Mouse (Mus musculus) testis, postnatal 10 days (tissue): ENCODE data around the gene Atg5.
A peak's percentile ranks its signal among the peaks of the same experiment; 100 is the strongest.

Source experiments
- DNase-seq: peaks from one replicate; pipeline ENCODE4 v3.0.0; 2021; ENCODE audit warnings: low spot score

Atg5 gene

DNA sequence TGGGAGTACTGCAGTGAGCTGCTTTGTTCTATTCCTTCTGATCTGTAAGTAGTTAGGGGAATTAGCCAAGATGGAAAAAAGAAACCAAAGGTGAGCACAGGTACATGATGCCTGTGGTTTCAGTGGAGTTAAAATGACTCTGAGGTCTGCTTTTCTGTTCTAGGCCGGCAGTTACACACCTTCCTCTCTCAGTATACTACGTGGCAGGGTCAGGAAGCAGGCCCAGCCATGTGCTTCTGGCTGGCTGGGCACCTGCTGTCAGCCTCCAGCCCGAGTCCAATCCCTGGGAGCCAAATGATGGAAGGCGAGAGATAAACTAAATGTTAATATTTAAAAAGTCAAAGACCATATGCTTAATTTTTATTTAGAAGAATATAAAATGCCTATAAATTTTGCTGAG lies 85.3 kb downstream of the Atg5 start:
- DNase-seq: no peak

DNA sequence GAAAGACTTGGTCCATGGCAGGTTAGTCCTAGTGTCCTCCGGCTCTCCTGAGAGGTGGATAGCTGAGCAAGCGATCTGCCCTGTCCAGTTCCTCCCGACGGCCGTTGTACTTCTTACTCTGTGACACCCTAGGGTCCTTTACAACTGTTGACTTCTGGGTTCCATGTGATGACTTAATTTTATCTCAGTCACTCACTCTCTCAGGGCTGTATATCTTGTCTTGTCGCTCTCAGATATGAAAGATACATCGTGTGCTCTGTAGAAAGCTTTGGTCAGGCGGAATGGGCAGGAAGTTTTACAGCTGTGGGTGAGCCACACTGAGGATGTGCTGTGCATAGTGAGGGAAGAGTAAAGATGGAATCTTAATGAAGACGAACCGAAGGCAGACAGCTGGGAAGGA lies 86.2 kb downstream of the Atg5 start:
- no peak for DNase-seq

DNA sequence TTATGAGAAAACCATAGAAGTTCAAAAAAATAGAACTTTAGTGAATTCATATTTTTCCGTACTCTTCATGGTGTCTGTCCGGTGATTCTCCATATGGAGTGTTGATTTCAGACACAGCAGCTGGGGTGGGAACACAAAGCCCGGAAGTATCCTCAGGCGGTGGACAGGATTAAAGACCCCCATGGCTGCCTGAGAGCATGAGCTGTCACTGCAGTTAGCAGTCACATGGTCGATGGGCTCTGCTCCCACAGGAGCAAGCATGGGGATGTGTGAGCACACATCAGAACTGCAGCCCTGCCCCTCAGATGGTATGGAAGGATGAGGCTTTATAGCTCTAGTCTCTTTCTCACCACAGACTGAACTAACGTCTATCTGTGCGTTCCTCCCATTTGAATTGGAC lies 87.1 kb downstream of the Atg5 start:
- no peak for DNase-seq

DNA sequence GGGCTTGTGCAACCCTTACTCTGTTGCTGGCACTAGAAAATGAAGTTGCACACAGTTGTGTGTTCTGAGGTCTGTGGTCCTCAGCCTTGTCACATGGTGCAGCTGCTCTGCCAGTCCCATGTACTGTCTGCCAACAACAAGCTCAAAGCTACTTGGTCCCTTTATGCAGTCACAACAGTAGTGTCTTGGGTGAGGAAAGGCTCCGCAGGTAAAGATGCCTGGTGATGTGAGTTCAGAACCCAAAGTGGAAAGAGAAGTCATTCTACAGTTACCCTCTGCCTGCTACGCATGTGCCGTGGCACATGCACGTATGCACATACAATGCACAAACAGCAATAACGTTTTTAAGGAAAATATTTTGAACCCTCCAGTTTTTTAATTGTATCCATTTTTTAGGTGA lies 88.5 kb downstream of the Atg5 start:
- DNase-seq: no peak

DNA sequence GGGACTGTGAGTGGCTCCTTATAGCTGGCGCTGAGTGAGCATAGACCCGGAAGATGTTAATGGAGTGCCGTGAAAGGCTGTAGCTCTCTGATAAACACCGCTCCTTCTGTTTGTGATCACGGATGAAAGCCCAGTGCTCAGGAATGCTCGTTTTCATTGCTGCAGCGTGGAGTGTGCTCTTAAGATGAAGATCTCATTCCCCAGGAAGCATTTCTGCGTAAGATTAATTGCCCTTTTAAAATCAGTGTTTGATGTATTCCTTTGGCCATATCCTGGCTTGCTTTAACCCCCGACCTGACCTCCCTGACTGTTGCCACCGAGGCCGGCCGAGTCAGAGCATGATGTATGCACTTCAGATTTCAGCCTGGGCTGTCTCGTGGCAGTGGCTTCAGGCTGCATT lies 89.2 kb downstream of the Atg5 start:
- no peak for DNase-seq

DNA sequence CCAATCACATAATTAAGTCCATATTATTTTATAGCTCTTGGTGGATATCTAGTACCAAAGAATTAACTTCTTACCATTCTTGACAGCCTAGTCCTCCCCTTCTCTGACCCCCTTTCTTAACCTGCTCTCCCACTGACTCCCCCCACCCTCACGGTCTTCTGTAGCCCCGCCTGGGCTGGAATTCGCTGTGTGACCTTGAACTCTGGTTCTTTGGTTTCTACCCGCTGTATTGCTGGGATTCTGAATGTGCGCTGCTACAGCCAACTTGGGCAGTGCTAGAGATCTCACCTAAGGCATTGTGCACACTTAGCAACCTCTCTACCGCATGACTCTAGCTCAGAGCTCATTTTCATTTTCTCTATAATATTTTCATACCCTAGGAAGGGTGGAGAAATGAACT lies 90.7 kb downstream of the Atg5 start:
- DNase-seq: no peak

DNA sequence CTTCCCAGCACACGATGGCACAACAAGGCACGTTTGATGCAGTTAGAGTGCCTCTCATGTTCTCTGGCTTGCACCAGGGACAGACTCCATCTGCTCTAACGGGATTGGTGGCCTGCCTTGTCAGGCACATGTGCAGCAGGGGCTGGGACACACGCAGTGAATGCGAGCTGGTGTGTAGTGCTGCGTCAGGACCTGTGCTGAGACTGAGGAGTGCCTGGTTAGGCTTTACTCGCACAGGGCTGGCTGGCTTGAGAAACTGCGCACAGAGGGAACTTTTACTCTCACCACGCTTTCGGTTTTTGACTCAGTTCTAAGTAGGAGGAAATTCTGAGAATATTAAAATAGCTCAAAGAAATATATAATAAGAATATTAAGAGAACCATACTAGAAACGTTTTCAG lies 92.5 kb downstream of the Atg5 start:
- no peak for DNase-seq

DNA sequence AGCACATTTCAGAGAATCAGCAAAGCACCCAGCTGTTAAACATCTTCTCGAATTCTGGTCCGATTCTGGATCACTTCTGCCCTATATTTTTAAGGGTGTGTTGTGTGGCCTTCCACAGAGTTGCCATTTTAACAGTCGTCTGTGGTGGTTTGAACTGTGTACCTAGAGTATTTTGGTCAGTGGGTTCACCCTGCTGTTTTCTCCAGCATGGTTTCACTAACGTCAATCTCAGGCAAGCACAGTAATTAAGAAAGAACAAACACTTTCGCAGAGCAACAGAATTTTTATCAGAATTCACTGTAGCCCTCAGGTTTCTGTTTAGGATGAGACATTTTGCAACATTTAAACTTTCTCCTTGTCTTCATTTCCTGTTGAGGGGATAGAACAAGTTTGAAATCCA lies 94.3 kb downstream of the Atg5 start:
- DNase-seq: no peak

DNA sequence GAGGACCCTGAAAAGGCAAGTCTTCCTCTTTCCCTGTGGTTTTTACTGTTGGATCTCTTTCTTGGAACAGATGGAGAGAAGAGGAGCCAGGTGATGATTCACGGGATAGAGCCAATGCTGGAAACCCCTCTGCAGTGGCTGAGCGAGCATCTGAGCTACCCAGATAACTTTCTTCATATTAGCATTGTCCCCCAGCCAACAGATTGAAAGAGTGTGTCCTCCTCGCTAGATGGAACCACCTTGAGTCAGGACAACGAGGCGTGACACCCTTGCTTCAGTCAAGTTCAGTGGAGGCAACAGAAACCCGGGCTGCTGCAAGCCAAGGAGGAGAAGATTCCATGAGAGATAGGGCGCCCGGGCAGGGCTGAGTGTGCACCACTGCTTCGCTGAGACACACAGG lies 94.7 kb downstream of the Atg5 start:
- no peak for DNase-seq

DNA sequence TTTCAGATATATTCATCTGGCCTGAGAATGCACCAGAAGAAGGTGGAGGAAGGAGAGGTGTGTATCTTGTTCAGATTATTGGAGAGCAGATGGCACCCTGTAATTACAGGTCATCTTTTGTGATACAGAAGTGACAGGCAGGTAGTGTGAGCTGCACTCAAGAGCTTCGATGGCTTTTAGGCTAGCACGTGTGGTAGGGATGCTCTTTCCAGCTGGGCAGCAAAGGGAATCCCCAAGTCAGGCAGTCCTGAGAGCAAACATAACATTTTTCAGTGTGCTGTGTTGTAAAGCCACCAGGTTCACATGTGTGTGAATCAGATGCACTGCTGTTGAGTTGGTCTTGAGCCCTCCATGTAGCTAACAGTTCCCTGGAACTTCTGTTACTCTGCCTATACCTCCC lies 98.0 kb downstream of the Atg5 start:
- DNase-seq: no peak

DNA sequence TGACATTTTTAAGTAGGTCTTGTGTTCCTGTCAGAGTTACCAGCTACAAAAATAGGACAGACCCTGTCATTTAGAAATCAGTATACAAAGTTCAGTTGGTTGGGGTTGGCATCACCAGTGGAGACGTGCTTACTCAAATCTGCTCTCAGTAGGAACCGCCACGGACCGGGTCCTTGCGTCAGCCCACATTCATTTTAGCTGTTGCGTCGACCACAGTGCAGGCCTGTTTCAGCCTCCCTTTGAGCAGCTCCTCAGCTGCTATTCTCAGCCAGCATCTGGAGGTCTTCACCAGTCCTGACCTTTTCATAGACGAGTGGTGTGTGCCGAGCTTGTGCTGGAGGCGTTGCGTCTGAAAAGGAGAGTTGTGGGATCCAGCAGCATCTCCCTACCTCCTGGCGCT lies 98.9 kb downstream of the Atg5 start:
- no peak for DNase-seq

DNA sequence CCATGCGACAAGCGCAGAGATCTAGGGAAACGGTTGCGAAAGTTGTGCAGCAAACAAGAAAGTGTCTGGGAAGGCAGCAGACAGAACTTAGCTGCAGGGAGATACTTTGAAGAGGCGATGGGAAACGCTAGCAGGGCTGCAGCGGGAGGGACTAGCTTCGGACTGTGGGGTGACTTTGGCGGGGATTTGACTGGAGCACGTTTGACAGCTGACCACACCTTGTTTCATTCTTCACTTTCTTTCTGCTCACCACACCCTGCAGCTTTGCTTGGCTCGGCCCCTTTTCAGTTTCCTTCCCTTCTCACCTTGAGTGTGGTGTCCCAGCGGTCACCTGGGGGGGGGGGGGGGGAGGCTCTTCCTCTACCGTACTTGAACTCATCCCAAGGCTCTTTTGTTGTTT lies 100.4 kb downstream of the Atg5 start:
- no peak for DNase-seq

DNA sequence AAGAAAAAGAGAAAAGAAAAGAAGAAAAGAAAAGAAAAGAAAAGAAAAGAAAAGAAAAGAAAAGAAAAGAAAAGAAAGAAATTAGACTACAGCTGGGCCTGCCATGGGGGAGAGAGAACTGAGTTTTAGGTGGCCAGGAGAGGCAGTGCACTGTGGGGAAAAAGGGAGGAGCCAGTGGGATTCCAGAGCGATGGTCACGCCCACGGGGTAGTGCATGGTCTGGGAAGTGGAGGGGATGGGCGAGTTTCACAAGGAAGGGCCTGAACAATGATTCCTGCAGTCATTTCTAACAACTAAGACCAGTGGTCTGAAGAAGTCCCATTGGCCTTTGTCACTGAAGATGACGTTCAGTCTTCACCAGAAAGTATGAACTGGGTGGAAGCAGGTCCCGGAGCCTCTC lies 102.5 kb downstream of the Atg5 start:
- no peak for DNase-seq

DNA sequence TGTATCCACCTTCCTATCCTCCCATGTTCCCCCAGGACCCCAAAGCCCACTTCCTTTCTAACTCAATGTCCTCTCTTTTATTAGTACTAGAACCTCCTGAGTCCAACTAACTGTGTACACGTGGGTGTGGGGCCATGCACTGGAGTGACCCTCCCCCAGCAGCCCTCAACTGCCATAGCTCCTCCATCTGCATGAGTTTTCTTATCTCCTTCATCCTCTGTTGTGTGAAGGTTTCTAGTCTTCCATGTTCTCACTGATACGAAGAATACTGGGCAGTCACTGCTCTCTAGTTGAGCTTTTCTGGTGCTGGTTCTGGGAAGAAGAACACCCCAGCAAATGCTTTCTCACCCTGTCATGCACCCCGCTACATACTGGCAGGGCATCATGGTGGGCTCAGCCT lies 104.1 kb downstream of the Atg5 start:
- no peak for DNase-seq

DNA sequence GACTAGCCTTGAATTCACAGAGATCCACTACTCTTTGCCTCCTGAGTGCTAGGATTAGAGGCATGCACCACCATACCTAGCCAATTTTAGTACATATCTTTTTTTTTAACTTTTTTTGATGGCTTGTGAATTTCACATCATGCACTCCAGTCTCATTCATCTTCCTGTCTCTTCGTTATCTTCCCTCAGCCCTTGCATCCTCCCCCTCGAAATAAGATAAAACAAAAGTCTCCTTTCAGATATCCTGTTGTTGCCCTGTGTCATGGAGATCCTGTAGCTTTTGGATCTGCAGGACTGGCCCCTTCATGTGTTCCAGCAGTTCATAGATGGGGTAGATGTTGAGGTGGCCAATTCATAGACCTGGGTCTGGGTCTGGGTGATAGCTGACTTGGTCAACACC lies 106.5 kb downstream of the Atg5 start:
- DNase-seq: no peak

DNA sequence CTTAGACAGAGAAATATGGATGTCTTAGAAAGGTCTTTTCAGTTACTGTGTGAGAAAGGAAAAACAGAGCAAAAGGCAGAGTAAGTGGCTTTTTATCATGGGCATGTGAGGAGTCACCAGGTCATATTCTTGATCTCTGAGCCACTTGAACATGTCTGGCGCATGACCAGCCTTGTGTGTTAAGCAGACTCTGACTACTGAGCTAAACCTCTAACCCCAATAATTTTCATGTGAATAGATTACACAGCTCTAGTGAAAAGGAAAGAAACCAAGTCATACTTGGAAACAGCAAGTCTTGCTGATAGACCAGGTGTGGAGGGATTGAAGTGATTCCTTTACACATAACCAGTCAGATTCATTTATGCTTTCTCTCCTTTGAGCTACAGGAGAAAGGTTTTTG lies 107.3 kb downstream of the Atg5 start:
- no peak for DNase-seq

DNA sequence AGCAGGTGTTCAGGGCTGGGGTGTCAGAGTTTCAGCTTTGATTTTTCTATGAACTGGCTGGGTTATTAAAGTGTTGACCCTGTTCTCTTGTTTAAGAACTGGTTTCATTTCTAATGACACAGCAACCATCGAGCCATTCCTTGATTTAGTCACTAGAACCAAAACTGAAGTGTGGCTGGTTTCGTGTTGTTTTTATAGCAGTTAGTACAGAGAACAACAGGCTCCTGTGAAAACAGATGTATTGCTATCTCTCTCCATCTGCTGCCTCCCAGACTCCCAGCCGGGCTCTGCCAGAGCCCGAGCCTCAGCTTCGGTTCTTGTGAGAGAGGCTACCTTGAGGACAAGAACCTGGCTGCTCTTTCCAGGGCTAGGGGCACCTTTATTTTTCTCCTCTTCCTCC lies 109.7 kb downstream of the Atg5 start:
- no peak for DNase-seq

DNA sequence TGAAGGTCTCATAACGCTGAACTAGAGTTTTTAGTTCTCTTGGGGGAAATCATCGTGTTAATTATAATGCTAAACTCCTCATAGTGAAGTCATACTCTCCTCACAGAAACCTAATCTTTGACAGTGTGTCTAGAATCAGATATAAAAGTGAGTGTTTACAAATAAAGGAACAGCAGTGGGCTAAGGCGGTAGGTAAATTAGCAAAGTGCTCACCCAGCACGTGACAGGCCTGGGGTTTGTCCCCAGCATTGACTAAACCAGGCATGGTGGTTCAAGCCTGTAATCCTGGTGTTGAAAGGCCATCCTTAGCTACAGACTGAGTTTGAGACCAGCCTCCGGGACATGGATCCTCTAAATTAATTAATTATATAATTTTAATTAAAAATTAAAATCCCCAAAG lies 110.2 kb downstream of the Atg5 start:
- no peak for DNase-seq

DNA sequence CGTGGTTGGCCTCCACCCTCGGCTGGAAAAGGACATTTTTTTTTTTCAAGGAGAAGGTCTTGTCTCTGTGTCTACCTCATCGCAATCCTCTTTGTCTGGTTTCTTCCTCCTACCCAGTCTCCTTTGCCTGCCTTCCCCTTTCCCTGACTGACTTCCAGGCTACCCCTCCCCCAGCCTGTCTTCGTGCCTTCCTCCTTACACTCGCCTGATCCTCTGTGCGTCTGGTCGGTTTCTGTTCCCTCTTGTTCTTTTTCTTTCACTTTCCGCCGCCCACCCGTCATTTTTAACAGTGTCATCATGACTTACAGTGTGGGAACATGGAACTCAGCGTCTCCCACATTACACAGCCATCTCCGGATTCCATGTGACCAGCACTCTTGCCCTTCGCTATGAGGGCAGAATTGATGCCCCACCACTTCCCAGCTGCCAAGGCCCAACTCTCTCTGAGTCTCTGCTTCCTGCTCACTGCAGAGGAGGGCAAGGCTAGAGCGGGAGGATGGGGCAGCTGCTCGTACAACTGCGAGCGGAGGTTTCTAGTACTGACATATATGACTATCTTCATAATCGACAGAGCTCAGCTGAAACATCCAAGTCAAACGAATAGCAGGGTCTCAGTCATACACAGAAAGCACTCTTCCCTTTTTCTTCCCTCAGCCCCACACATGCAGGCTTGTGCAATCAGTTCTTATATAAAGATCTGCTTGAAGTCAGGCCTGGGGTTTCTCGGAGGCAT lies 112.5 kb downstream of the Atg5 start:
- DNase-seq: no peak

DNA sequence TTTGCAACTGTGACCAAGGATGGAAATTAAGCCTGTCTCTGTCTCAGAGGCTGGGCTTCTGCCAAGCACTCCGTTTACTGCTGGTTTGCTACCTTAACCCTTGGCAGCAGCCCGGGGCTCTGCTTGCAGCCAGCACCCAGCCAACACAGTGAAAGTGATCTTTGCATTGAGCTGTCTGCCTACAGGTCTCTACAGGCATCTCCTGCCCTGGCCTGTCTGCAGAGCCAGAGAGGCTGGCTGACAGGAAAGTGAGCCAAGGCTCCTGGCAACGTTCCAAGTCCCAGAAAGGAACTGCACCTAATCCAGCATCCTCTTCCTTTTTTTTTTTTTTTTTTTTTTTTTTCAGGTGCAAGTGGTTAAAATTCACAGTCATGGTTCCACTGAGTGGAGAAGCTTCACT lies 113.2 kb downstream of the Atg5 start:
- DNase-seq: peak; percentile 63

DNA sequence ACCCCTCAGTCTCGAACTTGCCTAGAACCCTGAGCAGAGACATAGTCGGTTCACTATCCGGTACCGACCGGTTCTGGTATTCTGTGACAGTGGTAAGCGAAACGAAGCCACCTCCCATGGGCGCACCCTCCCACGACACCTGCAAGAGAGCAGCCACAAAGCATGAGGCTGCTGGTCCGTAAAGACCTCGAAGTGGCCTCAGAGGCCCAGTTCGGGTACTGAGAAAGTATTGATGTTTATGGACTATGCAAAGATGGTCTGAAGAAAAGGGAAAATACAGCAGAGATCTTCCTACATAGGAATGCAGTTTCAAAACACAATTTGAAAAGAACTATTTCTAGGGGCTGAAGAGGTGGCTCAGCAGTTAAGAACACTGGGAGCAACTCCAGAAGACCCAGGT lies 113.8 kb downstream of the Atg5 start:
- DNase-seq: no peak

DNA sequence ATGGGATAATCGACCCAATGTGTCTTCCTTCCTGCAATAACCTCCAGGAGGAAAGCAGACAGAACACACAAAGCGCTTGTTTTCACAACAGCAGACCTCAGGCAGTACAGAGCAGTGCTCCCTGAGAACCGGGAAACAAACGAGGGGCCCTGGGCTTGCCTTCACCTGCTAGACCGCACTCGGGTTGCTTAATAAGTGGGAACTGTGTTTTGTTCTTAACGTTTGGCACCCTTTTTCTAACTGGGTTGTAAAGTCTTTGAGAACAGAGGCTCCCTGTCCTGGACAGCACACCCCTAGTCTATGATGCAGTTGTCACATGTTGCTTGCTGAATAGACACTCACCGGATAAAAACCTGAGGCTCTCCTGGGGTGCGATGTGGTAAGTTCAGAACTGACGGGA lies 115.1 kb downstream of the Atg5 start:
- no peak for DNase-seq

DNA sequence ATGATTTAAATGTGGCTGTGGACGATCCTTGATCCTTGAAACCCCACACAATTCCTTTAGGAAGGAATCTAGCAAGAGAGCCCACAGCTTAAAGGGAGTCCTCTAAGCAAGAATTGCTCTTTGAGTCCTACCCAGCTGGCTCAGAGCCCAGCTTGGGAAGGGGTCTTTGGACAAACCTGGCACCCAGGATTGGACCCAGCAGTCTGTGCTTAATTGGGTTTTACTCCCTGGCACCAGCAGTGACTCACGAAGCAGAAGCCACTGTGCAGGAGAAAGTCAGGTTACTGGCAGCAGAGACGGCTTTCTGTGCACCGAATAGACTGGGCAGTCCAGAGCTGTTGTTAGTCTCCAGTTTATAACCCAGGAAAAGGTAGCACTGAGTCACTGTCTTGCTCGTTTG lies 117.1 kb downstream of the Atg5 start:
- no peak for DNase-seq

DNA sequence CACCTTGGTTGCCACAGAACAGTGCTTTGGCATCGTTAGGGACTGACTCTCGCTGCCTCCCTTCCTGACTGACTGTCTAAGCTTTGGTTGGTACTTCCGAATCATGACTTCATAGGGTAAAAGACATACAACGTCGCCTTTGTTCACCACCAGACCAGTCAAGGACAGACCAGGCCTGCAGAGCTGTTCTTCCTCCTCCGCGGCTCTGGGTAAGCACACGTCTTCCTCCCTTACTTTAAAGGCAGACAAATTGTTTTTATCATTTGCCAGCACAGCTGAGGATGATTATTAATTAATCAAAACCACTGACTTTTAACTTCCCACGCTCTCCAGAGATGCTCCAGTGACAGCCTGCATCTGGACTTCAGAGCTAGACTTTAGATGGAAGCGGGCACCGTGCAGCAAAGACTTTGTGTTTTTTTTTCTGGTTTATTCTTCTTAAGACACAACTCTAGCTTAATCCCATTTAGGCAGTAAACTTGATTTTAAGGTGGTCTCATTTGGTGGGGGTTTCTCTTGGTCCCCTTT lies 120.6 kb downstream of the Atg5 start:
- no peak for DNase-seq

DNA sequence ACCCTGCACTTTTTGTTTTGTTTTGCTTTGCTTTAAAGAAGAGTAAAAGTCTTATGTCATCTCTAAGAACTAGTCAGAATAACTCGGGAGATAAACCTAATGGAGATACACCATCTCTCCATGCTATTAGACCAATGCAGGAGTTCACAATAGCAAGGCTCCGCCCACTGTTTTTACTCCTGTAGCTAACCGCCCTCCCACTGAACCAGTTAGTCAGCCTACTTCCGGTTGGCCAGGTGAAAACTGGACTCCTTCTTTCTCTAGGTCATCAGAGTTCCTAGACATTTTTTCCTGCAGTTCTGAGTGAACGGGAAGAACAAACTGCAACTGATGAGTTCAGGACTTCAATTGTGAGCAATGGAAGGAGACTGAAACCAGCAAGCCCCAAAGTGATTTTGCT lies 122.1 kb downstream of the Atg5 start:
- DNase-seq: no peak
